Mouse (Mus musculus) kidney, adult 9 months (tissue): ENCODE measurements around the gene Gsc.

Source experiments
- DNase-seq: peaks from one replicate; pipeline ENCODE4 v3.0.0; 2022

Gsc gene

DNA sequence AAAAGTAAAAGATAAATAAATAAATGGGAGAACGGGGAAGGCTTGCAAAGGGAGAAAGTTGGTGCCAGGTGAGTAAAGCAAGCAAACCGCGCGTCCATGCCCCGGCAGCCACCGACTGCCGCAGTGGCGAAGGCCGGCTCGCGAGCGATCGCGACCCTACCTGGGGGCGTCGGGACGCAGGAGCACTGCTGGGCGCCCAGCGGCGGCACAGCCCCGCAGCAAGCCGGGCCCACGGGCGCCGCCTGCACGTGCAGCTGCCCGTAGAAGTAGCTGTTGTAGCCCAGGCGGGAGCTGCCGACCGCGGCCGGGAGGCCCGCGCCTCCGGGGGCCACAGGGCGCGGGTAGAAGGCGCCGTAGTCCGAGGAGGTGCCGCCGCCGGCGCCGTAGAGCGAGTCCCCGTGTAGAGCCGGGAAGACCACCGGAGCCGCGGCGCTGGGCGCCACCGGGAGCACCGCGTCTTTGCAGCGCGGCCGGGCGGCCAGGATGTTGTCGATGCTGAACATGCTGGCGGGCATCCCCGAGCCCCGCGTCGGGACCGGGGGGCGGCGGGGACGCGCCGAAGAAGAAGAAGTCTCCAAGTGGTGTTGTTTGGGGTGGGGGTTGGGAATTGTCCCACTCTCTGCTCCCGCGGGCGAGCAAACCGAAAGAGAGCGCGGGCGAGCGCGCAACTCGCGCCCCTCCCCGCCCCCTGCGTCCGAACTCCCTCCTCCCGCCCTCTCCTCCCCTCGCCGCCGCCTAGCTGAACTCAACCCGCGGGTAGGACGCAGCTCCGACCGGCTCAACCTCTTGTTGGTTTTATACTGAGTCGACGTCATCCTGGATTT lies at the start of gene Gsc:
TSS of gene Gsc (minus strand) at position 730 of the 824 bp plus-strand sequence.
- DNase-seq, result peak; percentile 18

GRCm38 (mm10) chr12:104519721-104520120 lies 46.6 kb upstream of the Gsc start:
- DNase-seq, result no peak

DNA sequence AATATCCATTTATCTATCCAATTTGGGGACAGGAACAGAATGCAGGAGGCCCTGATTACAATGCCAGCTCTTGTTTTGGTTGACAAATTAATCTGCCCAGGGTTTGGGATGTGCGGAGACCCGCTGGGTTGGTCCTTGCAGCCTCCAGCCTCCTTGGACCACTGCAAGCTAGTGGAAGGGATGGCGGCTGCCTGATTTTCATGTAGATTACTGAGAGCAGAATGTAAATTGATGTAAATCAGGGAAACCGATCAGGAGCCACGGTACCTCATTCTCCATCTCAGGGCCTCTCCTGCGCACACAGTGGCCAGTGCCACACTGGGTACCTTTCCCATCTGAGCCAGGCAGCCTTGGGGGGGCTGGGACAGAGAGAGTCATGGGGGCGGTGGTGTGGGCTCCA lies 34.8 kb upstream of the Gsc start:
- DNase-seq, result no peak

DNA sequence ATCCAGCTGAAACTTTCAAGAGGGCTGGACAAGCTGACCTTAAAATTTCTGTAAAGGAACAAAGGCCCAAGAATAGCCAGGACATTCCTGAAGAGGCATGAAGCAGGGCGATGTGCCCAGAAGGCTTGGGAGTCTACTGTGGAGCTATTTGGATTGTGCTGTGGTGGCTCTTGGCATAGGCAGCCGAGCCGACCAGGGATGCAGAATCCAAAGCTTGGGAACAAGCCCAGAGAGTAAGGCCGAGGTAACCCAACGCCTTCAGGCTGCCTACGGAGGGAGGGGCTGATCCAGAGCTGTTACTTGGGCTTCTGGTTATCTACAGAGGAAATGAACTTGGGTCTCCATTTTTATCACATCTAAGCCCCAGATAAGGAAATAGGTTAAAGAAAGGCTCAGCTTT lies 18.9 kb upstream of the Gsc start:
- no peak for DNase-seq

DNA sequence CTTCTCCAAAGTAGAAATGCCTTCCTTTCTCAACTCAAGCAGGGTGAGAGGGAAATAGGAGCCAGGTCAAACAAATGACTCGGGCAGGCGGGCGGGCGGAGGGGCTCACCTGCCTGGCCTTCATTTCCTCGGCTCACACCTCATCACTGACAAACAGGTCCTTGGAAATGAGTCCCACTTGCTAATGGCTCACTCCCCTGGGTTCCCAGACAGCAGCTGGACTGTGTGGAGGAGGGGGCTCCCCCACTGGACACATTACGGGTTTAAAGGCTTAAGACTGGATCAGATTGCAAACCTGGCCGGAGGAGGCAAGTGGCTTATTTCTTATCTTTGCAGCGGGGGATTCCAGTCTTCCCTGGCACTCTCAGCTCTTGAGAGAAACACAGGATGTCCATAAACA lies 13.1 kb upstream of the Gsc start:
- no peak for DNase-seq

GRCm38 (mm10) chr12:104485161-104485560 lies 12.0 kb upstream of the Gsc start:
- DNase-seq, result no peak

- no peak for DNase-seq
Observed at GRCm38 (mm10) chr12:104481007-104481406, 7.9 kb upstream of the Gsc start.

GRCm38 (mm10) chr12:104478193-104478592 lies 5.1 kb upstream of the Gsc start:
- DNase-seq, result no peak

DNA sequence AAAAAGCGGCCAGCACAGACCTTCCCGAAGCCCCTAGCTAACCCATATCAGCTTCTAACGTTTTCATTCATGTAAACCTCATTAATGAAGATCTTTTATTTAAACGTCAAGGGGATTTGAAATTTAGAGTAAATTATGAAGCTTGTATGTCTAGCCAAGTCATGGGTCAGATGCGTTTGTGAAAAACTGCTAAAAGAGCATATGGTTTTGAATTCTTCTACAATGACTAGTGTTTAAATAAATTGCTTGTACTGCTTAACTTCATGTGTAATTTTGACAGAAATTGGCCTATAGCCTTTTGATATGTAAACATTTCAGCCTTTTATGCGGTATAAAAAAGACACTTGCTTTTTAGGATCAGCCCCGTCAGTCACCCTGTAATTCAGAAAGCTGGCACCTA lies 4.4 kb upstream of the Gsc start:
- DNase-seq, result no peak

DNA sequence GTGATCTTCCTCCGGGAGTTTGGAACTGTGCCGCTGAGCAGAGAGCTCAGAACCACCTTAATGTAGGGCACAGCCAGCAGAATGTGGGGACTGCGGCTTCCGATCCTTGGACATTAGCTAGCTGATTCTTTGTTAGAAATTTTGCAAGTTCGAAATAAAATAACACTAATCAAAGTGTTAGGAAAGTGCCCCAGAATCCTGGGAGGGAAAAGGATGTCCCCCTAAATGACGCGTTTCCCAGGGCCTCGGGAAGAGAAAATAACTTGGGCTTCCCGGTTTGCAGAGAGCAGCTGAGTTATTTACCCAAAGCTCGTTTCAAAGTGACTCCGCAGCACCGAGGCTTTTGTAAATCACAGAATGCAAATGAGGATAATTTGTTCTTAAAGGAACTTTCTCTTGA lies 3.9 kb upstream of the Gsc start:
- no peak for DNase-seq

- DNase-seq, result no peak
Observed at GRCm38 (mm10) chr12:104475946-104476345, 2.8 kb upstream of the Gsc start.

DNA sequence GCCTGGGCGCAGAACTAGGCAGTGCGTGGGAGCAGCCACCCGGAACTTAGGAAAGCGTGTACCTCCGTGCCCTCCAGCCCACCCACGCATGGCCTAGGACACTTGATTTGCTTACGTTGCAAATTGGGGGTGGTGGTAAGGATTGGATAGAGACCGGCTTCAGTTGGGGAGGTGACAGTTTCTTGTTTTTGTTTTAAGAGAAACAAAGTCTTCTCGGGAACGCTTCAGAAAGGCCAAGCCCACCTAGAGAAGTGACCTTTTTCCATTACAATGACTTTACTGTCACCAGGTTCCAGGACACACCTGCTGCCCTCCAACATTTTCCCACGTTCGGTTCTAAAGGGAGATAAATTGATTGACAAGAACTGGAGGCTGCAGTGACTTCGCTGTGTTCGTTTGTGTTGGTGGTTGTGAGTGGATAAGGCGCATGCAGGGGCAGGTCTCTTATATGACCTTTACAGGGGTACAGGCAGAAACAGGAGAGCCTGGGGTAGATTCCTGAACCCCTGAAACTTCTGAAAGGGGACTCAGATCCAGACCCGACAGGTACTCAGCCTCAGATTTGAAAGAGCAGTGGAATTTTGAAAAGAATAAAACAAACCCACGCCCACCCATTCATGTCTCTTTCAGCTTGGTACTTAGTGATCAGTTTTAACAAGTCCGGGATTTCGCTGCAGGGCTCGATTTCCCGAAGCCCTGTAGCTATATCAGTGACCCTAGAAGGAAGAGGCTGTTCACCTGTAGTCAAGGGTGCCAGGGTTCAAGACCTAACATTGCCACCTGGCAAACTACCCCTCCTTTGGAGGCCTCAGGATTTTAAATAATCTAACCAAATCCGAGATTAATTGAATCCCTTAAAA lies 2.0 kb upstream of the Gsc start:
- DNase-seq, result no peak

GRCm38 (mm10) chr12:104474191-104474871 lies 1.2 kb upstream of the Gsc start:
- no peak for DNase-seq

- DNase-seq, result no peak
Observed at GRCm38 (mm10) chr12:104473492-104473891, 362 bp upstream of the Gsc start.

GRCm38 (mm10) chr12:104472218-104472525 lies 958 bp downstream of the Gsc start:
- DNase-seq, result no peak

DNA sequence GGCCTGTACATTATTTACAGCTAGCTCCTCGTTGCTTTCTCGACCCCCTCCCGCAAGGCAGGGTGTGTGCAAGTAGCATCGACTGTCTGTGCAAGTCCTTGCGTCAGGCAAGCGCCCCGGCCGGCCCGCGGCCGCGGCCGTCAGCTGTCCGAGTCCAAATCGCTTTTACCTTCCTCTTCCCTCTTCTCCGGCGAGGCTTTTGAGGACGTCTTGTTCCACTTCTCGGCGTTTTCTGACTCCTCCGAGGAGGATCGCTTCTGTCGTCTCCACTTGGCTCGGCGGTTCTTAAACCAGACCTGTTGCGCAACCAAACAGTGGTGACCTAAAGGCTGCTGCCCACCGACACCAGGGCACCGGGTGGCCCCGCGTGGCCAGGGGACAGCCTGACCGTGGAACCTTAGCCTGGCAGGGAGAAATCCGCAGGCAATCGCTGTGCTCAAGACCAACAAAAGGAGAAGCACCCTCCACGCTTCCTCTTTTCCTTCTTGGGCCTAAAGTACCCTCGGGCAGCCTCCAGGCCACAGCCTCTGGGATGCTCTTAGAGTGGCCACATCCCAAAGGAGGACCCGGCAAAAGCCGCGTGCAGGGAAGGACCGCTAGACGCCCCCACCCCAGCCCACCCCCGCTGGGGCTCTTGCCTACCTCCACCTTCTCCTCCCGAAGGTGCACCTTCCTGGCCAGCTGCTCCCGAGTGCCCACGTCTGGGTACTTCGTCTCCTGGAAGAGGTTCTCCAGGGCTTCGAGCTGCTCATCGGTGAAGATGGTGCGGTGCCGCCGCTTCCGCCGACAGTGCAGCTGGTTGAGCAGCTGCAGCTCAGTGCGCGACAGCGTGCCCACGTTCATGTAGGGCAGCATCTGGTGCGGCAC lies 1.5 kb downstream of the Gsc start:
- no peak for DNase-seq

- no peak for DNase-seq
Observed at GRCm38 (mm10) chr12:104470646-104471045, 2.5 kb downstream of the Gsc start.

- no peak for DNase-seq
Observed at GRCm38 (mm10) chr12:104468783-104469182, 4.3 kb downstream of the Gsc start.

DNA sequence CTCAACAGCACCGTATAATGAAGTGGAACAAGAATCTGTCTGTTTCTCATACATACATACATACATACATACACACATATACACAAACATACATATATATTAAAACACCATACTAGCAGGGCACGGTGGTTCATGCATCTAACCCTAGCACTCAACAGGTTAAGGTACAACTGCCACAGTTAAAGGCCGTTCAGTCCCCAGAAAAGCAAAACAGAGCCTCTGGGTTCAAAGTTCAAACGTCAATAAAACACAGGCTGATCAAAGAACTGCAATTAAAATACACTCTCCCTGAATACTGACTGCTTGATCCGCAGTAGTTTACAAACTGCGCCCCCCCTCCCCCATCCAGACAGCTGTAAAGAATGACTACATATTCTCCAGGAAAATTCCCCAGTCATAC lies 5.8 kb downstream of the Gsc start:
- DNase-seq, result peak; percentile 50

GRCm38 (mm10) chr12:104466930-104467329 lies 6.2 kb downstream of the Gsc start:
- DNase-seq, result no peak

DNA sequence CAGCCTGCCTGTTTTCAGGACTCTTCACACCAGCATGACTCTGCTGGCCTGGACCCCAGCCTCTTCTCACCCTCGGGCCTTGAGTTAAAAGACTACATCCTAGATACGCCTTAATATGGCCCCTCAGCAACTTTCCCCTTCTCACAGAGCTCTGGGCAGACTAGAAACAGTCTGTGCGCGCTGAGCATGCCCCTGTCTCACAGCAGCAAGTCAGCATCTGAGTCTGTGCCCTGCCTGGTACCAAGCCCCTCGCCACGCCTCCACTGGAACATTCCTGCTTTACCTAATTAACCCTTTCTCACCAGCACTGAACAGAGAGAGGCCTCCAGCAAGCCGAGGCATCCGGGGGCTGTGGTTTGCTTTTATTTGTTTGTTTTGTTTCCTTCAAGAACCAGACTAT lies 11.8 kb downstream of the Gsc start:
- no peak for DNase-seq

DNA sequence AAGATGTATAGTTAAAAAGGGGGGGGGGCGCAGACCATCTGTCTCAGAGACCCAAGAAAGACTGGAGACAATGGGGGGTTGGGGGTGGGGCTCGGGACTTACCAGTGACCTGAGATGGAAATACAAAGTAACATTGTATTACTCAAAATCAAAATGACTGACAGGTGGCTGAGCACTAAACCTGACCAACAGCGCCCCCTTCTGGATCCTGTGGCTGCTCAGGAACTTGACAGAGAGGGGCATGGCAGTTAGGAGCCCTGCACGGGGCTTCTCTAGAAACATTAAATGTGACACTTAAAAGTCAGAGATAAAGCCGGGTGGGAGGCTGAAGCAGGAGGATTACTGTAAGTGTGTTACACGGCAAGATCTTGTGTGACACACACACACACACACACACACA lies 13.8 kb downstream of the Gsc start:
- DNase-seq, result no peak

DNA sequence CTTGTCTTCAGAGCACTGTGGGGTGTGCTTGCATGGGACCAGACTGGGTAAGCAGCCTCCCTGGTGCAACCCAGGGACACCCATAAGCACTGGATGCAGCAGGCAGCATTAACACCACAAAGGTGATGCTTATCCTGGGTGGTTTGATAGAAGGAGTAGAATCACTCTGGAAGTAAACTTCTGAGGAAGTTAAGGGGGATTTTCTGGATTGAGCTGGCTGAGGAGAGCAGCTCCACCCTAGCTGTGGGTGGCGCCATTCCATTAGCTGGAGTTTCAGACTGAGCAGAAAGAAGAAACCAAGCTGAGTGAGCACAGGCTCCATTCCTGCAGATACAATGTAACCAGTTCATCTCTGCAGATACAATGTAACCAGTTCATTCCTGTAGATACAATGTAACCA lies 20.1 kb downstream of the Gsc start:
- DNase-seq, result no peak
